ENCODE assay signal across 9 mouse cellular contexts in the genomic region with DNA sequence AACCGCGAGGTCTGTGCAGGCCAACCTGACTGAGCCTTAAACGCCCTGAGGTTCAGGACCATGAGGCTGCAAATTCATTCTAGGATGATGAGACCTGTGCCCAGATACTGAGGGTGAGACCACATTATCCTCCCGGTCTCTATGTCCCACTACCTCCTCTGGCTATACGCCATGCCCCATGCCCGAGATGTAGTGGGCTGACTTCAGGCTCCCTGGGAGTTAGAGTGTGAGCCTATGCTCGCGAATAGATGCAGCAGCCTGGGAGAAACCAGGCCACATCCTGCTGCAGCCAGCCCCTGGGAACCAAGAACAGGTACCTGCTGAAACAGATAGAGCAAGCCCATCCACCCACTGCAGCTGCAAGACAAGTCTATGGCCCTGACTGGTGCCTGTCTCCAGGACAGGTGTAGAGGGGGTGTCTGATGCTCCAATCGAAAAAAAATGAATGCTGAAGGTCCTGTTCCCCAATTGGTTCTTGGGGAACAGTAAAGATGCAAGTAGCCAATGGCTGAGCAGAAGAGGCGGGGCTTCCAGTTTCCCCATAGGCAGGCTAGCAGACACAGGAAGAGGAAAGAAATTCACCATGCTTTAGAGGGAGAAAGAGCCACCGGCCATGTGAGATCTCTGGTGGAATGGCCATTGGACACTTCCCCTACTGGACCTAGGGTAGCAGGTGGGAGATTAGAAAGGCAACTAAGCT.
DNase-seq lines count a peak whose midpoint lies in the region; ATAC-seq and TF ChIP-seq lines count a peak whose summit lies in the region.
"Had no signal": no experiment of that assay in that cellular context is flagged by ENCODE, and none has a peak within 500 bp of the region (broad histone marks: within the 10 kb centered on the region; RNA-seq: fewer than 3 reads in every experiment).

No protein-coding gene starts in this region.

- peak; percentile 79 for ATAC-seq in forebrain, embryonic 14.5 days
- 0 out of 2 replicates have a peak, but pooled peaks have one; percentile 17 for ATAC-seq in megakaryocyte progenitor cell, adult 5-6 weeks (replicated peaks; ENCODE audit: poor library complexity)

- dilution Hi-C loops in CH12.LX (cut with MboI; ENCODE audit: extremely low pct_ligation_motif_present, extremely low pct_unique_long_range_greater_than_20kb, low sequenced_read_pairs): no loop called here

- 45% methylated on average over 11 of the region's 11 CpGs for WGBS in forebrain, embryonic 14.5 days
- WGBS in heart, adult 2 months: 67% methylated on average over 11 of the region's 11 CpGs

- TF ChIP-seq RAD21 in CH12.LX (IDR thresholded peaks at IDR 0.05; ENCODE audit: low read depth, low read length): no peak

- H3K4me3 ChIP-seq in CH12.LX (replicated peaks in 1 of 3; ENCODE audit: low read depth in 2 of 3, low read length in 2 of 3, poor library complexity in 1 of 3): peak overlapping the region in 2 of 3 experiments; percentile 49 to 51
- H3K4me3 ChIP-seq in ES-E14 (ENCODE audit: insufficient read depth in 1 of 2, low read depth in 1 of 2, low read length in 2 of 2, poor library complexity in 1 of 2, severe bottlenecking in 1 of 2): peak overlapping the region; percentile 52 to 89
- H3K4me3 ChIP-seq in forebrain, embryonic 14.5 days (ENCODE audit: low read depth, low read length): no peak overlapping the region
- no peak overlapping the region for H3K4me3 ChIP-seq in heart, adult 2 months
- H3K4me3 ChIP-seq: layer of hippocampus, adult 2 months had no signal

- in situ Hi-C loops in CH12.LX (cut with MboI; ENCODE audit: low pct_ligation_motif_present, low pct_unique_long_range_greater_than_20kb, low sequenced_read_pairs) (loop anchor here (25.0 kb wide), 1 partner anchor 637 kb away; no protein-coding TSS in a partner anchor), ES-E14 (cut with MboI; ENCODE audit: low sequenced_read_pairs in 2 of 2, unreplicated experiment in 2 of 2) (no loop called here)

- no peaks in the 10 kb centered on the region for H3K79me2 ChIP-seq in CH12.LX (replicated peaks; ENCODE audit: control insufficient read depth, extremely low read depth, insufficient read depth, poor library complexity, severe bottlenecking)
- no peaks in the 10 kb centered on the region for H3K79me2 ChIP-seq in heart, adult 2 months (replicated peaks; ENCODE audit: control insufficient read depth, insufficient read depth, low read length)

- H3K9me3 ChIP-seq in CH12.LX (replicated peaks; ENCODE audit: low read length) (peaks cover 16% of the 10 kb centered on the region), ES-E14 (ENCODE audit: control insufficient read depth, insufficient read depth, low read depth, low read length) (no peaks in the 10 kb centered on the region)
- no peaks in the 10 kb centered on the region for H3K9me3 ChIP-seq in forebrain, embryonic 14.5 days (replicated peaks; ENCODE audit: control insufficient read depth, low read length)

- no peak for TF ChIP-seq EP300 in CH12.LX (IDR thresholded peaks at IDR 0.05; ENCODE audit: low read length)
- no peak for TF ChIP-seq EP300 in heart, adult 2 months (IDR thresholded peaks at IDR 0.05; ENCODE audit: insufficient read depth, low read depth, low read length)

- no peak for TF ChIP-seq CTCF in CH12.LX (conservative IDR thresholded peaks at IDR 0.05 in 1 of 2, IDR thresholded peaks at IDR 0.05 in 1 of 2; ENCODE audit: low read depth in 2 of 2, low read length in 2 of 2)
- TF ChIP-seq CTCF in heart, adult 2 months (IDR thresholded peaks at IDR 0.05): no peak

- peaks cover 0 to 3% of the 10 kb centered on the region in 2 experiments for H3K36me3 ChIP-seq in CH12.LX (replicated peaks in 1 of 2; ENCODE audit: control insufficient read depth in 1 of 2, insufficient read depth in 1 of 2, low read length in 1 of 2)
- H3K36me3 ChIP-seq in ES-E14 (ENCODE audit: control insufficient read depth, insufficient read depth, low read length, poor library complexity, severe bottlenecking): no peaks in the 10 kb centered on the region
- H3K36me3 ChIP-seq in forebrain, embryonic 14.5 days (ENCODE audit: control insufficient read depth, insufficient read depth, low read length): no peaks in the 10 kb centered on the region
- H3K36me3 ChIP-seq in heart, adult 2 months (ENCODE audit: control insufficient read depth, insufficient read depth, low read length): no peaks in the 10 kb centered on the region

- peak; percentile 78 for TF ChIP-seq POLR2A in CH12.LX (IDR thresholded peaks at IDR 0.05; ENCODE audit: low read depth, low read length)
- no peak for TF ChIP-seq POLR2A in heart, adult 2 months (IDR thresholded peaks at IDR 0.05; ENCODE audit: insufficient read depth, low read depth, low read length)

- no peak overlapping the region for H3K9ac ChIP-seq in CH12.LX (ENCODE audit: insufficient read depth, low read depth)
- peak overlapping the region; percentile 12; the same call in 1 of the 2 replicates for H3K9ac ChIP-seq in ES-E14 (ENCODE audit: insufficient read depth, low read depth, low read length, poor library complexity, severe bottlenecking)
- no peak overlapping the region for H3K9ac ChIP-seq in forebrain, embryonic 14.5 days (ENCODE audit: low read length)
- no peak overlapping the region for H3K9ac ChIP-seq in heart, adult 2 months (ENCODE audit: low read depth, low read length)

- intact Hi-C loops in heart, adult 2 months (cut with DNase I): no loop called here

- no peak overlapping the region for H3K27ac ChIP-seq in CH12.LX (ENCODE audit: insufficient read depth, low read depth)
- no peak overlapping the region for H3K27ac ChIP-seq in ES-E14 (ENCODE audit: insufficient read depth, low read depth, low read length, poor library complexity, severe bottlenecking)
- H3K27ac ChIP-seq in forebrain, embryonic 14.5 days (ENCODE audit: low read depth, low read length): no peak overlapping the region
- H3K27ac ChIP-seq in heart, adult 2 months: no peak overlapping the region
- H3K27ac ChIP-seq: layer of hippocampus, adult 2 months had no signal

- DNase-seq in CH12.LX (ENCODE audit: extremely low read depth) (peak; percentile 97), ES-E14 (ENCODE audit: low read depth, low spot score) (peak; percentile 72)
- peak; percentile 73 for DNase-seq in forebrain, embryonic 14.5 days (ENCODE audit: low spot score)
- DNase-seq in natural killer cell, adult 2 months (ENCODE audit: low spot score in 2 of 2): no peak
- no peak for DNase-seq in heart, adult 2 months
- DNase-seq in spleen, postnatal 4 days (ENCODE audit: low spot score in 2 of 2): no peak
- no peak for DNase-seq in thymus, postnatal 0 days (ENCODE audit: low spot score)

- H3K27me3 ChIP-seq in CH12.LX (replicated peaks): no peaks in the 10 kb centered on the region
- 0 out of 2 replicates have a peak, but pooled peaks cover 6% of the 10 kb centered on the region for H3K27me3 ChIP-seq in forebrain, embryonic 14.5 days (replicated peaks; ENCODE audit: control insufficient read depth, insufficient read depth, low read length)
- H3K27me3 ChIP-seq in heart, adult 2 months (ENCODE audit: control insufficient read depth, insufficient read depth, low read length): no peaks in the 10 kb centered on the region

- peak overlapping the region; percentile 2; the same call in 1 of the 2 replicates for H3K4me2 ChIP-seq in CH12.LX (ENCODE audit: insufficient read depth, low read depth, poor library complexity, severe bottlenecking)
- peak overlapping the region; percentile 41 for H3K4me2 ChIP-seq in forebrain, embryonic 14.5 days (ENCODE audit: low read length)

- H3K4me1 ChIP-seq in CH12.LX (ENCODE audit: control insufficient read depth in 1 of 2, insufficient read depth in 2 of 2): peaks cover 0 to 18% of the 10 kb centered on the region in 2 experiments; a peak in 3 of 4 replicates
- peaks cover 0 to 2% of the 10 kb centered on the region in 2 experiments; a peak in 2 of 4 replicates for H3K4me1 ChIP-seq in ES-E14 (ENCODE audit: control insufficient read depth in 2 of 2, insufficient read depth in 2 of 2, low read length in 2 of 2, poor library complexity in 1 of 2)
- no peaks in the 10 kb centered on the region for H3K4me1 ChIP-seq in forebrain, embryonic 14.5 days (ENCODE audit: control insufficient read depth, insufficient read depth, low read length)
- H3K4me1 ChIP-seq in heart, adult 2 months (ENCODE audit: control insufficient read depth, insufficient read depth, low read length): no peaks in the 10 kb centered on the region

TF ChIP-seq in CH12.LX, 34 proteins besides CTCF, POLR2A, EP300 and RAD21 (continues in another document):
- TF ChIP-seq SMC3 (IDR thresholded peaks at IDR 0.05; ENCODE audit: low read depth, low read length) (no peak), ZNF384 (IDR thresholded peaks at IDR 0.05; ENCODE audit: low read depth, low read length) (peak; percentile 88), IRF4 (IDR thresholded peaks at IDR 0.05; ENCODE audit: low read depth, low read length) (no peak), RCOR1 (conservative IDR thresholded peaks at IDR 0.05; ENCODE audit: low read depth, low read length) (no peak), GABPA (IDR thresholded peaks at IDR 0.05; ENCODE audit: insufficient replicate concordance, low read depth, low read length) (no peak), ZKSCAN1 (IDR thresholded peaks at IDR 0.05; ENCODE audit: borderline replicate concordance, low read depth, low read length) (no peak), KAT2A (IDR thresholded peaks at IDR 0.05; ENCODE audit: insufficient replicate concordance, low read length) (0 out of 2 replicates have a peak, but pooled peaks have one; percentile 10), TBP (conservative IDR thresholded peaks at IDR 0.05; ENCODE audit: low read depth, low read length) (peak; percentile 85), ETS1 (conservative IDR thresholded peaks at IDR 0.05; ENCODE audit: low read depth, low read length) (no peak), JUND (conservative IDR thresholded peaks at IDR 0.05; ENCODE audit: low read depth, low read length) (no peak)

TF ChIP-seq in ES-E14, 5 proteins besides CTCF, POLR2A, EP300 and RAD21:
- TF ChIP-seq HCFC1 (IDR thresholded peaks at IDR 0.05; ENCODE audit: borderline replicate concordance, insufficient read depth, low read length) (no peak), CHD2 (IDR thresholded peaks at IDR 0.05; ENCODE audit: low read depth, low read length) (peak; percentile 78), MAFK (IDR thresholded peaks at IDR 0.05; ENCODE audit: insufficient read depth, low read depth, low read length) (no peak), ZC3H11A (IDR thresholded peaks at IDR 0.05; ENCODE audit: borderline replicate concordance, low read depth, low read length) (no peak), ZNF384 (IDR thresholded peaks at IDR 0.05; ENCODE audit: low read depth, low read length) (peak; percentile 70; the same call in 1 of the 2 replicates)

Comparison
In these comparisons a context has a peak if more than half of its experiments do, and no peak if none do; other contexts are left out.
1. DNase-seq: peak in CH12.LX (single experiment), ES-E14 (single experiment) and forebrain, embryonic 14.5 days (single experiment); none in natural killer cell, adult 2 months (0 of 2), heart, adult 2 months (0 of 2), spleen, postnatal 4 days (0 of 2) and thymus, postnatal 0 days (single experiment).
2. H3K4me3 ChIP-seq: peak in CH12.LX (2 of 3) and ES-E14 (2 of 2); none in forebrain, embryonic 14.5 days (single experiment) and heart, adult 2 months (single experiment).